Mouse (Mus musculus) cerebellum, adult 2 months (tissue): ENCODE data around the gene Sostdc1.

ENCODE experiments used
- CTCF ChIP-seq: fragments of 200-500 bp; IDR thresholded peaks from 2 replicates; pipeline ENCODE4 v1.5.1; 2011; ENCODE audit warnings: low read depth, mild to moderate bottlenecking, control low read depth, low read length, moderate library complexity, borderline replicate concordance; ENCODE audit not compliant: insufficient read depth
- POLR2A ChIP-seq: fragments of 200-500 bp; IDR thresholded peaks from 2 replicates; pipeline ENCODE4 v1.6.1; 2011; ENCODE audit warnings: low read length, control low read depth, borderline replicate concordance; ENCODE audit not compliant: insufficient read depth

DNA sequence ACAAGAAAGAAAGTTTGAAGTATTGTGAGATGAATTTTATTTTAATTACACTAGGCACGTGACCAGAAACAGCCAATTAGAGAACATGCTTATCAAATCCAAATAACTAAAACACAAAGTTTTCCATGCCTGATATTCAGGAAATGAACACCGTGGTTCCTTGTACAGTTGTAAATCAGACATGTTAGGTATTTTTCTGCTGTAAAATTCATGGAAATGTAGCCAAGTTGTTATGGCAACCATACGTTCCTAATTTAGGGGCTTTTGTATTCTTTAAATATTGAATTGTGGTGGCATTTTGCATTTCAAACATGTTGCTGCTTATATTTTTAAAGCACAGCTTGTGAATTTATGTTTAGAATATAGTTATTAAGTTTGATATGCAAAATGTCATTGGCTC, 2.1 kb downstream of the Sostdc1 start:
- TF ChIP-seq POLR2A (no peak), CTCF (no peak)
